Mouse (Mus musculus) embryonic facial prominence, embryonic 10.5 days (tissue): ENCODE results near the gene Rln3. TPM values are rescaled to one million over a fixed set of nuclear protein-coding genes. Genes with fewer than 3 reads are reported as not detected.

ENCODE experiments used
- DNase-seq: peaks from one replicate; pipeline ENCODE4 v3.0.0-alpha.2; 2017; ENCODE audit warnings: low spot score
- H3K27ac ChIP-seq: fragments of 300-500 bp; sonication (generic); replicated peaks from 2 replicates; pipeline ENCODE4 v1.5.1; 2016; ENCODE audit warnings: mild to moderate bottlenecking
- H3K27me3 ChIP-seq: fragments of 300-500 bp; sonication (generic); replicated peaks from 2 replicates; pipeline ENCODE4 v1.6.1; 2016; ENCODE audit warnings: low read depth, mild to moderate bottlenecking; ENCODE audit not compliant: poor library complexity, severe bottlenecking
- H3K36me3 ChIP-seq: fragments of 300-500 bp; sonication (generic); replicated peaks from 2 replicates; pipeline ENCODE4 v1.6.1; 2016; ENCODE audit warnings: mild to moderate bottlenecking, moderate library complexity
- H3K4me1 ChIP-seq: fragments of 300-500 bp; sonication (generic); 2 replicates; pipeline ENCODE4 v1.6.1; 2016
- H3K4me3 ChIP-seq: fragments of 300-500 bp; sonication (generic); 2 replicates; pipeline ENCODE4 v1.5.1; 2016; ENCODE audit warnings: mild to moderate bottlenecking, moderate library complexity
- H3K9me3 ChIP-seq: fragments of 300-500 bp; sonication (generic); 2 replicates; pipeline ENCODE4 v1.6.1; 2016; ENCODE audit warnings: mild to moderate bottlenecking
- WGBS: fragments of 180-500 bp; shearing (Covaris S2); methylation state at CpG from one replicate; pipeline ENCODE4 v1.1.7; 2016; 5-methylcytosine and 5-hydroxymethylcytosine counted together
- polyA plus RNA-seq: library from polyadenylated mRNA; unstranded; fragments of >200 nt; fragmentation: Nextera tagmentation; extraction: Ambion mirVana; gene quantifications from 2 replicates; pipeline ENCODE4 v1.2.1, GENCODE M21; 2016

Rln3 gene
- polyA plus RNA-seq, 1 experiment from 2014 or later, result not detected

- H3K9me3 ChIP-seq, result no peaks in the 10 kb centered on the region
- H3K27me3 ChIP-seq, result peaks cover 44% of the 10 kb centered on the region
- H3K4me3 ChIP-seq, result no peak overlapping the region
- H3K36me3 ChIP-seq, result no peaks in the 10 kb centered on the region
- no peak overlapping the region for H3K27ac ChIP-seq
- peaks cover 24% of the 10 kb centered on the region for H3K4me1 ChIP-seq
- no peak for DNase-seq
- WGBS, result 88% methylated on average over 5 of the region's 5 CpGs
These were observed 15.5 kb downstream of the Rln3 start for GRCm38 (mm10) chr8:84029272-84029671.

- no peak overlapping the region for H3K4me3 ChIP-seq
- H3K36me3 ChIP-seq, result no peaks in the 10 kb centered on the region
- DNase-seq, result no peak
- peaks cover 53% of the 10 kb centered on the region for H3K27me3 ChIP-seq
- no peak overlapping the region for H3K27ac ChIP-seq
- WGBS, result 14% methylated on average over 10 of the region's 10 CpGs
- H3K9me3 ChIP-seq, result no peaks in the 10 kb centered on the region
- peaks cover 39% of the 10 kb centered on the region for H3K4me1 ChIP-seq
These were observed 17.4 kb downstream of the Rln3 start for GRCm38 (mm10) chr8:84027449-84027848.

- 2% methylated on average over 41 of the region's 41 CpGs for WGBS
- peak overlapping the region; percentile 67 for H3K4me3 ChIP-seq
- H3K27me3 ChIP-seq, result peaks cover 68% of the 10 kb centered on the region
- H3K9me3 ChIP-seq, result no peaks in the 10 kb centered on the region
- peak overlapping the region; percentile 74 for H3K27ac ChIP-seq
- no peaks in the 10 kb centered on the region for H3K36me3 ChIP-seq
- peaks cover 53% of the 10 kb centered on the region for H3K4me1 ChIP-seq
- DNase-seq, result peak; percentile 87
These were observed 18.9 kb downstream of the Rln3 start for GRCm38 (mm10) chr8:84025863-84026262.

- peaks cover 83% of the 10 kb centered on the region for H3K27me3 ChIP-seq
- WGBS, result 13% methylated on average over 10 of the region's 10 CpGs
- peak; percentile 79 for DNase-seq
- H3K4me3 ChIP-seq, result no peak overlapping the region
- no peaks in the 10 kb centered on the region for H3K36me3 ChIP-seq
- H3K9me3 ChIP-seq, result no peaks in the 10 kb centered on the region
- peaks cover 54% of the 10 kb centered on the region for H3K4me1 ChIP-seq
- no peak overlapping the region for H3K27ac ChIP-seq
These were observed 20.6 kb downstream of the Rln3 start for GRCm38 (mm10) chr8:84024171-84024570.

GRCm38 (mm10) chr8:84023631-84024030 is 21.2 kb downstream of the Rln3 start:
- H3K27me3 ChIP-seq, result peaks cover 81% of the 10 kb centered on the region
- H3K4me3 ChIP-seq, result no peak overlapping the region
- no peaks in the 10 kb centered on the region for H3K9me3 ChIP-seq
- DNase-seq, result no peak
- no peak overlapping the region for H3K27ac ChIP-seq
- H3K36me3 ChIP-seq, result no peaks in the 10 kb centered on the region
- H3K4me1 ChIP-seq, result peaks cover 54% of the 10 kb centered on the region
- 55% methylated on average over 1 of the region's 1 CpGs for WGBS

GRCm38 (mm10) chr8:84023085-84023484 is 21.7 kb downstream of the Rln3 start:
- 32% methylated on average over 5 of the region's 5 CpGs for WGBS
- no peaks in the 10 kb centered on the region for H3K9me3 ChIP-seq
- H3K27me3 ChIP-seq, result peaks cover 80% of the 10 kb centered on the region
- H3K27ac ChIP-seq, result no peak overlapping the region
- no peak overlapping the region for H3K4me3 ChIP-seq
- peaks cover 54% of the 10 kb centered on the region for H3K4me1 ChIP-seq
- no peaks in the 10 kb centered on the region for H3K36me3 ChIP-seq
- DNase-seq, result no peak

GRCm38 (mm10) chr8:84021569-84021968 is 23.2 kb downstream of the Rln3 start:
- Histone ChIP-seq H3K36me3 (no peaks in the 10 kb centered on the region), H3K27me3 (peaks cover 70% of the 10 kb centered on the region), H3K4me1 (peaks cover 47% of the 10 kb centered on the region), H3K27ac (peak overlapping the region; percentile 61), H3K9me3 (no peaks in the 10 kb centered on the region), H3K4me3 (peak overlapping the region; percentile 40)
- DNase-seq, result no peak
- 51% methylated on average over 12 of the region's 12 CpGs for WGBS

- Histone ChIP-seq H3K9me3 (peaks cover under 1% of the 10 kb centered on the region; the same call in 1 of the 2 replicates), H3K36me3 (no peaks in the 10 kb centered on the region), H3K4me1 (peaks cover 43% of the 10 kb centered on the region), H3K27me3 (peaks cover 65% of the 10 kb centered on the region), H3K4me3 (peak within 1 kb of the TSS; percentile 40), H3K27ac (peak within 1 kb of the TSS; percentile 61)
- peak; percentile 62 for DNase-seq
- WGBS, result 9% methylated on average over 18 of the region's 18 CpGs
These were observed 23.7 kb downstream of the Rln3 start, which contains the start of gene Palm3 for GRCm38 (mm10) chr8:84021096-84021495. Gene Palm3 (plus strand): TSS chr8:84021471.

GRCm38 (mm10) chr8:84019738-84020137 is 25.1 kb downstream of the Rln3 start:
- 89% methylated on average over 9 of the region's 9 CpGs for WGBS
- no peak for DNase-seq
- H3K27me3 ChIP-seq, result peaks cover 57% of the 10 kb centered on the region

GRCm38 (mm10) chr8:84015833-84016232 is 29.0 kb downstream of the Rln3 start:
- peaks cover 70% of the 10 kb centered on the region for H3K27me3 ChIP-seq

More at GRCm38 (mm10) chr8:84019738-84020137, 25.1 kb downstream of the Rln3 start:
- no peak overlapping the region for H3K27ac ChIP-seq
- peaks cover 4% of the 10 kb centered on the region; the same call in 1 of the 2 replicates for H3K9me3 ChIP-seq
- H3K4me3 ChIP-seq, result no peak overlapping the region
- H3K4me1 ChIP-seq, result peaks cover 34% of the 10 kb centered on the region
- no peaks in the 10 kb centered on the region for H3K36me3 ChIP-seq

GRCm38 (mm10) chr8:84012499-84013165 is 32.2 kb downstream of the Rln3 start:
- Histone ChIP-seq H3K27ac (0 out of 2 replicates have a peak overlapping the region, but pooled peaks have one; percentile 20), H3K4me1 (peaks cover 36% of the 10 kb centered on the region), H3K36me3 (no peaks in the 10 kb centered on the region), H3K4me3 (peak overlapping the region; percentile 67), H3K27me3 (peaks cover 62% of the 10 kb centered on the region), H3K9me3 (peaks cover 4% of the 10 kb centered on the region; the same call in 1 of the 2 replicates)
- WGBS, result 5% methylated on average over 35 of the region's 35 CpGs
- peak; percentile 60 for DNase-seq

More at GRCm38 (mm10) chr8:84015833-84016232, 29.0 kb downstream of the Rln3 start:
- Histone ChIP-seq H3K4me3 (no peak overlapping the region), H3K4me1 (peaks cover 23% of the 10 kb centered on the region), H3K27ac (no peak overlapping the region), H3K9me3 (peaks cover 4% of the 10 kb centered on the region; the same call in 1 of the 2 replicates), H3K36me3 (no peaks in the 10 kb centered on the region)
- DNase-seq, result no peak
- WGBS, result 94% methylated on average over 5 of the region's 5 CpGs

- under 1% methylated on average over 45 of the region's 45 CpGs for WGBS
- Histone ChIP-seq H3K27me3 (peaks cover 58% of the 10 kb centered on the region), H3K27ac (peak within 1 kb of the TSS; percentile 52), H3K9me3 (peaks cover 4% of the 10 kb centered on the region; the same call in 1 of the 2 replicates), H3K4me3 (peak within 1 kb of the TSS; percentile 67), H3K36me3 (no peaks in the 10 kb centered on the region), H3K4me1 (peaks cover 36% of the 10 kb centered on the region)
- peak; percentile 57 for DNase-seq
These were observed 32.9 kb downstream of the Rln3 start, which contains the start of gene 2210011C24Rik for GRCm38 (mm10) chr8:84011705-84012498. Gene 2210011C24Rik (minus strand): TSS chr8:84012171.
